22 mouse cellular contexts compared by ENCODE assay signal in the genomic region with DNA sequence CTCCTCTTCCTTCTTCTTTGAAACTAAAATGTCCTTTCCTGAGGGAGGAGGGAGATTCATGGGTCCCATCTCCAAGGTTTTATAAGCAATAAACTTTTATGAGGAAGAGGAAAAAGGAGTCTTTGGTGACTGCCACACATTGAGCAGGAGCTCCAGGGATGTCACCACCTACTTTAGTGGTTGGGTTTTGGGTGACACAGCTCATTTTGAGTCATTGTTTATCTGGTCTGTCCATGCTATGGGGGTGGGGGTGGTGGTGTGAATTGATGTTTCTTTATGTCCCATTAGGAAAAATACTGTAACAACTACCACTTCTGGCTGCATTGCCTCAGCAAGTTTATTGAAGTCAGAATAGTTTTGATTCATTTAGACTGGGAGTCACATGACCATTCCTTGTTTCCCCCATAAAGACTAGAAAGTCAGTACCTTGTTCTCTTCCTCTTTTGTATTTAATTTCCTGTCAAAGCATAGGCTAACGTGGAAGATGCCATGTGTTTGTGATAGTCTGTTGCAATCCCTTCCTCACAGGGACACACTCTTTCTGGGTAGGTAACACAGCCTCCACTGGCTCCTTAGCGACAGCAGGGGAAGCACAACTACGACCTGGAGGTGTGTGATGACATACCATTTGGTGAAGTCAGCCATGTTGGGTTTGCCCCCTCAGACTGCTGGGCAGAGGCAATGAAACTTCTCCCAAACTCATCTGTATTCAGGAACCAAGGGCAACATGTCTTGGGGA. TPM values are rescaled to one million over a fixed set of nuclear protein-coding genes. Genes with fewer than 3 reads are reported as not detected.
DNase-seq lines count a peak whose midpoint lies in the region; ATAC-seq and TF ChIP-seq lines count a peak whose summit lies in the region.
"Had no signal": no experiment of that assay in that cellular context is flagged by ENCODE, and none has a peak within 500 bp of the region (broad histone marks: within the 10 kb centered on the region; RNA-seq: fewer than 3 reads in every experiment).

No protein-coding gene starts in this region.

- no peak for TF ChIP-seq POLR2A in lung, adult 2 months (IDR thresholded peaks at IDR 0.05; ENCODE audit: borderline replicate concordance, extremely low read depth, low read depth, low read length)
- TF ChIP-seq POLR2A in cerebellum, adult 2 months (IDR thresholded peaks at IDR 0.05; ENCODE audit: borderline replicate concordance, insufficient read depth, low read length), result no peak

- no peak for DNase-seq in kidney, adult 9 months
- peak; percentile 66 for DNase-seq in 416B (ENCODE audit: low read depth)
- DNase-seq in MEL-GATA-1-ER (ENCODE audit: extremely low read depth, low read depth), result peak; percentile 41
- no peak for DNase-seq in lung, adult 2 months
- DNase-seq in cerebellum, adult 2 months, result no peak
- no peak for DNase-seq in gastrocnemius, postnatal 4 days (ENCODE audit: low spot score in 2 of 2)
- DNase-seq: adrenal gland, postnatal 14 days; cerebellum, adult 18-20 months; cerebellum, postnatal 10 days; gastrocnemius, postnatal 14 days; heart, adult 11 months; heart, postnatal 10 days; heart, postnatal 4 days had no signal

- no peaks in the 10 kb centered on the region for H3K27me3 ChIP-seq in kidney, embryonic 16.5 days (ENCODE audit: insufficient read depth, low read length)
- no peaks in the 10 kb centered on the region for H3K27me3 ChIP-seq in cerebellum, adult 2 months (ENCODE audit: control insufficient read depth, insufficient read depth, low read length)
- H3K27me3 ChIP-seq: embryonic facial prominence, embryonic 12.5 days; intestine, embryonic 15.5 days; Patski had no signal

- no peak overlapping the region for H3K4me3 ChIP-seq in kidney, embryonic 16.5 days (ENCODE audit: low read length)
- H3K4me3 ChIP-seq in lung, adult 2 months (replicated peaks; ENCODE audit: extremely low read depth, low read depth, low read length), result no peak overlapping the region
- no peak overlapping the region for H3K4me3 ChIP-seq in cerebellum, adult 2 months (replicated peaks; ENCODE audit: insufficient read depth, low read depth, low read length)
- H3K4me3 ChIP-seq: embryonic facial prominence, embryonic 12.5 days; heart, embryonic 10.5 days; intestine, embryonic 15.5 days had no signal

- ATAC-seq in kidney, embryonic 16.5 days (ENCODE audit: low FRiP score, low TSS enrichment), result no peak; the same call in 1 of the 2 replicates
- peak; percentile 77 for ATAC-seq in megakaryocyte progenitor cell, adult 5-6 weeks (replicated peaks; ENCODE audit: poor library complexity)
- ATAC-seq: activated CD4-positive, CD25-positive, alpha-beta regulatory T cell, adult 4 months had no signal

- H3K27ac ChIP-seq in kidney, embryonic 16.5 days (ENCODE audit: low read length), result 0 out of 2 replicates have a peak overlapping the region, but pooled peaks have one; percentile 6
- no peak overlapping the region for H3K27ac ChIP-seq in cerebellum, adult 2 months (ENCODE audit: insufficient read depth, low read length)
- H3K27ac ChIP-seq: embryonic facial prominence, embryonic 12.5 days; heart, embryonic 10.5 days; intestine, embryonic 15.5 days had no signal

- no peak overlapping the region for H3K9ac ChIP-seq in kidney, embryonic 16.5 days (replicated peaks; ENCODE audit: low read length)
- H3K9ac ChIP-seq: embryonic facial prominence, embryonic 12.5 days; hindbrain, embryonic 14.5 days; intestine, embryonic 15.5 days had no signal

- 53% methylated on average over 3 of the region's 3 CpGs for WGBS in kidney, embryonic 16.5 days
- WGBS in lung, adult 2 months, result 55% methylated on average over 3 of the region's 3 CpGs
- WGBS in cerebellum, adult 2 months, result 70% methylated on average over 3 of the region's 3 CpGs

- H3K4me1 ChIP-seq in kidney, embryonic 16.5 days (ENCODE audit: insufficient read depth, low read length), result peaks cover 17% of the 10 kb centered on the region
- H3K4me1 ChIP-seq in lung, adult 2 months (ENCODE audit: control insufficient read depth, insufficient read depth, low read length), result no peaks in the 10 kb centered on the region
- H3K4me1 ChIP-seq in cerebellum, adult 2 months (ENCODE audit: control insufficient read depth, insufficient read depth, low read length), result no peaks in the 10 kb centered on the region
- H3K4me1 ChIP-seq: heart, embryonic 10.5 days; intestine, embryonic 15.5 days had no signal

- H3K4me2 ChIP-seq in kidney, embryonic 16.5 days (replicated peaks; ENCODE audit: low read depth, low read length), result no peak overlapping the region
- H3K4me2 ChIP-seq: embryonic facial prominence, embryonic 12.5 days; hindbrain, embryonic 14.5 days; intestine, embryonic 15.5 days had no signal

- H3K36me3 ChIP-seq in kidney, embryonic 16.5 days (ENCODE audit: insufficient read depth, low read length), result no peaks in the 10 kb centered on the region
- H3K36me3 ChIP-seq: embryonic facial prominence, embryonic 12.5 days; G1E; heart, embryonic 10.5 days; intestine, embryonic 15.5 days had no signal

- no peaks in the 10 kb centered on the region for H3K9me3 ChIP-seq in kidney, embryonic 16.5 days (ENCODE audit: low read length)
- H3K9me3 ChIP-seq: embryonic facial prominence, embryonic 12.5 days; heart, embryonic 10.5 days; intestine, embryonic 15.5 days had no signal

- no peak for TF ChIP-seq CTCF in lung, adult 2 months (IDR thresholded peaks at IDR 0.05; ENCODE audit: insufficient read depth, low read length)
- no peak for TF ChIP-seq CTCF in cerebellum, adult 2 months (IDR thresholded peaks at IDR 0.05; ENCODE audit: borderline replicate concordance, insufficient read depth, low read depth, low read length)

RNA-seq across cellular contexts. Expression of a gene that starts 17.0 kb away (rescaled TPM):
- 541 and 585 TPM in 2 replicates for polyA plus RNA-seq in kidney, embryonic 16.5 days (2015; fragmentation: Nextera tagmentation; extraction: Ambion mirVana)
- 108 and 138 TPM in 2 replicates for total RNA-seq in megakaryocyte progenitor cell, adult 5-6 weeks (2015)
- total RNA-seq in megakaryocyte progenitor cell, adult 5-6 weeks (2017), result 493 and 521 TPM in 2 replicates
- 19.8 and 21.4 TPM in 2 replicates for polyA plus RNA-seq in lung, adult 2 months (2012; rRNA removed)
- polyA plus RNA-seq in cerebellum, adult 2 months (2012; rRNA removed), result 98.0 and 106 TPM in 2 replicates
- total RNA-seq in gastrocnemius, postnatal 4 days (2021), result 10 to 100 TPM; 22.9 to 29.1 TPM
- total RNA-seq: G1E had no signal
- polyA plus RNA-seq: G1E had no signal

RNA-seq across cellular contexts. Expression of a gene that starts 25.5 kb away (rescaled TPM):
- 16.4 and 17.1 TPM in 2 replicates for polyA plus RNA-seq in kidney, embryonic 16.5 days (2015; fragmentation: Nextera tagmentation; extraction: Ambion mirVana)
- total RNA-seq in megakaryocyte progenitor cell, adult 5-6 weeks (2015), result 0.90 and 1.2 TPM in 2 replicates
- 0.54 and 0.84 TPM in 2 replicates for total RNA-seq in megakaryocyte progenitor cell, adult 5-6 weeks (2017)
- 17.0 and 17.9 TPM in 2 replicates for polyA plus RNA-seq in lung, adult 2 months (2012; rRNA removed)
- 7.7 and 8.1 TPM in 2 replicates for polyA plus RNA-seq in cerebellum, adult 2 months (2012; rRNA removed)
- 1 to 10 TPM; 4.0 TPM for total RNA-seq in gastrocnemius, postnatal 4 days (2021)
- polyA plus RNA-seq: G1E had no signal

Comparison
In these comparisons a context has a peak if more than half of its experiments do, and no peak if none do; other contexts are left out.
1. DNase-seq: peak in 416B (single experiment) and MEL-GATA-1-ER (single experiment); none in kidney, adult 9 months (single experiment), lung, adult 2 months (single experiment), cerebellum, adult 2 months (0 of 2) and gastrocnemius, postnatal 4 days (0 of 2).